Mouse (Mus musculus): ENCODE results near the gene Trhr2. TPM values are rescaled to one million over a fixed set of nuclear protein-coding genes. Genes with fewer than 3 reads are reported as not detected.
A peak's percentile ranks its signal among the peaks of the same experiment; 100 is the strongest.

The Trhr2 gene
- total RNA-seq (2014; fragmentation: Nextera tagmentation) (not detected in 2 replicates), total RNA-seq (2017) (not detected in 2 replicates)

GRCm38 (mm10) chr8:122360696-122361416 lies at the start of gene Trhr2:
Gene Trhr2, minus strand, starts transcription at chr8:122360746.
- no peak for ATAC-seq (replicated peaks; ENCODE audit: low FRiP score, low TSS enrichment, poor library complexity, severe bottlenecking)

- no peak for ATAC-seq (replicated peaks; ENCODE audit: low FRiP score, low TSS enrichment, poor library complexity, severe bottlenecking)
Measured at GRCm38 (mm10) chr8:122407678-122408077, 47.1 kb upstream of the Trhr2 start.

DNA sequence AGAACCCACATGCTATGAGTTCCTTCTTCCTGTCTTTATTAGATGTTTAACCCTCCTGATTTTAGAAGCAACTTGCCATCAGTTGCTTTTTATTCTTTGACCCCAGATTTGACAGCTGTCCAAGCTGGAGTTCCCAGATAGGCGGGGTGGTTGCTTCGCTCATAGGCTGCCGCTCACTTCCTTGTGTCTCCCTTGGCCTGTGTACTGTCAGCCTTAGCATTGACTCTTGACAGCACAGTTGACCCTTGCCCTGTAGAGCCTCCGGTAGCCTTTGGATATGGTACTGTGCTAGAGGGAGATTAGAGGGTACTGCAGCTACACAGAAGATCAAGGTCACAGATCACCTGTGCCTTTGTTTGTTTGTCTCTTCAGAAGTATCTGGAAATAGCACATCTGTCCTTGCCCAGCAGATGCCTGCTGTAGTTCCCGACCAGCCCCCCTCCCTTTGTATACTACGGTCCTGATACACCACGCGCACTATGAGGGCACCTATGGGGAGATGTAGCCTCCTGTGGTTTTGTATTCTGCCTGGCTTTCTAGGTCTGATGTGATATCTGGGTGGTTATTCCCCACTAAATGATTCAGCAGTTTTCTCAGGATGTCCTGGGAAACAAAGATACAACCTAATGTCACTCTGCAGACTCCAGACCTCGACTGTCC lies 44.7 kb upstream of the Trhr2 start:
- ATAC-seq (replicated peaks; ENCODE audit: low FRiP score, low TSS enrichment, poor library complexity, severe bottlenecking) = peak; percentile 49

DNA sequence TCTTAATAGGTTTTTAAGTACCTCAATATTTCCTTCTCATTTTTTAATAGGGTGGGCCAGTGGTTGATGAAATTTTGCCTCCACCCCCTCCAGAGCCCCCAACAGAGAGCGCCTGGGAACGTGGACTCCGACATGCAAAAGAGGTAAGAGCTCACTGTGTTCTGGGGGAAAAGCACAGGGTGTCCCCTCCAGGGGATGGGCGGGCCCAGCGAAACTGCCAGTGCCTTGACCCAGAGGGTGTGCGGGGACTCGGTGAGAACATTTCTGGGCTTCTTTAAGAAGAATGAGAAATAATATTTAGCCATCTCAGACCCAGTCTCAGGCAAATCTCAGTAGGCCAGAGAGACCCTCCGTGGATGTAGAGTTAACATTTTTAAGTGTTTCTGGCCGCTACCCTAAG lies 37.6 kb upstream of the Trhr2 start:
- ATAC-seq (replicated peaks; ENCODE audit: low FRiP score, low TSS enrichment, poor library complexity, severe bottlenecking) = no peak

GRCm38 (mm10) chr8:122395291-122395690 lies 34.7 kb upstream of the Trhr2 start:
- no peak for ATAC-seq (replicated peaks; ENCODE audit: low FRiP score, low TSS enrichment, poor library complexity, severe bottlenecking)

- no peak for ATAC-seq (replicated peaks; ENCODE audit: low FRiP score, low TSS enrichment, poor library complexity, severe bottlenecking)
Measured at GRCm38 (mm10) chr8:122393717-122394116, 33.2 kb upstream of the Trhr2 start.

DNA sequence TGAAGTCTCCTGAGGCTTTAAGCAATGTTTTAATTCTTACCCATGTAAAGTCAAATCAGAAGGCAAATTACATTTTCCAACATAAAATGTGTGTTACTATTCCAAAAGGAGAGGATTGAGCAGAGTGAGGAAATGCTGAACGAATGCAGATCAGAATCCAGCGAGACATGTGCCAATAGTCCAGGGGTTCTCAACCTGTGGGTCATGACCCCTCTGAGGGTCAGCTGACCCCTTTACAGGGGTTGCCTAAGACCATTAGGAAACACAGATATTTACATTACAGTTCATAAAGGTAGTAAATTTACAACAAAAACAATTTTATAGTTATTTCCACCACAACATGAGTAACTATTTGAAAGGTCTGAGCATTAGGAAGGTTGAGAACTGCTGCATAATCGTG lies 30.2 kb upstream of the Trhr2 start:
- ATAC-seq (replicated peaks; ENCODE audit: low FRiP score, low TSS enrichment, poor library complexity, severe bottlenecking) = no peak

GRCm38 (mm10) chr8:122389357-122389756 lies 28.8 kb upstream of the Trhr2 start:
- ATAC-seq (replicated peaks; ENCODE audit: low FRiP score, low TSS enrichment, poor library complexity, severe bottlenecking) = no peak

DNA sequence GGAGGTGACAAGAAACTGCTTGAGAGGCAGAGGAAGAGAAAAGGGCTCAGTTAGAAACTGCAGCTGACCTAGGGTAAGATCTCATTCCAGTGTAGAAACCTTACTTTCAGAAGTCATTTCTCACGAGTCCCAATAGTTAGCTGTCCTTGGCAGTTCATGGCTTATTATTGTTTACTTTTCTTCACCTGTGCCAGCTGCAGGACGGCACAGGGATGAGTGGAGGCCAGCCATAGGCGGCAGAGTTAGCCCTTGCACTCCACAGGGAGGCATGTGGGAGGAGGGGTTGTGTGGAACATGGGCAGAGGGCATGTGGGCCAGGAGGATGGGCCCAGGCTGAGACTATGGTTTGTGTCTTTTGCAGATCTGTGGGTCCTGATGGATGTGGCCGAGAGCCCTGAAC lies 22.5 kb upstream of the Trhr2 start:
- no peak for ATAC-seq (replicated peaks; ENCODE audit: low FRiP score, low TSS enrichment, poor library complexity, severe bottlenecking)

DNA sequence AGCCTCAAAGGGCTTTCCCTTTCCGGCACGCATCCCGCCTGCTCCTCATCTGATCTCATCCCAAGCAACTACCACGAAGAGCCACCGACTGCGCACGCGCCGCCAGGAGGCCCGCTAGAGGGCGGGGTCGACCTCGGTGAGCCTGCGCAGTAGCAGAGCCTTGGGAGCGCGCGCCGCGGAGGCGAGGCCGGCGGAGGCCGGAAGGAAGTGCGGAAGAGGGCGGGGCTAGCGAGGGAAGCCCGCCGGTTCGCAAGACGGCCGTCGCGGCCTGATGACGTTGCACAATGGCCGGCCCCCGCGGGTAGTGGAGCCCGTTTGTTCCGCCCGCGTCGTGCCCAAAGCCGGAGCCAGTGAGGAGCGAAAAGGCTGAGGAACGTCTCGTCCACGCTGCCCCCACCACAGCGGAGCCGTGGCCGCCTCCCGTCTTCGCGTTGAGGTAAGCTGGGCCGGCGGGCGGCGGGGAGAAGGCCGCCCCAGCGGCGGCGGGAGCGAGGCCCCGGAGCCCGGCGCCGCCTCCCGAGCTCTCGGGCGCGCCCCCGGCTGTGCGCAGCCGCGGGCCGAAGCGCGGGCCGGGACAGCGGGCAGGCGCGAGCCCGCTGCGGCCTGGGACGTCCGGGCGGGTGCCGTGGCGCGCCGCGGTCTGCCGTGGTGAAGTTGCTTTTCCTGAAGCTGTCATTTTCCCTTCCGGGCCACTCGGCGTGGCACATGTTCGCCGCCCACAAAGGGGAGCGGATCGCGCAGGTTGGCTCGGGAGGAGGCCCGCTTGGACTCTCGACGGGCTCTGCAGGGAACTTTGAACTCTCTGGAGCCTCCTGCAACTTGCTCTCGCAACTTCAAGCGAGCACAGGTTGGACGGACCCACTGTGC lies 16.1 kb upstream of the Trhr2 start, which contains the start of gene Zc3h18:
Zc3h18 (plus strand) TSS at position 245 of the 867 bp plus-strand sequence.
- ATAC-seq (replicated peaks; ENCODE audit: low FRiP score, low TSS enrichment, poor library complexity, severe bottlenecking) = peak; percentile 86

DNA sequence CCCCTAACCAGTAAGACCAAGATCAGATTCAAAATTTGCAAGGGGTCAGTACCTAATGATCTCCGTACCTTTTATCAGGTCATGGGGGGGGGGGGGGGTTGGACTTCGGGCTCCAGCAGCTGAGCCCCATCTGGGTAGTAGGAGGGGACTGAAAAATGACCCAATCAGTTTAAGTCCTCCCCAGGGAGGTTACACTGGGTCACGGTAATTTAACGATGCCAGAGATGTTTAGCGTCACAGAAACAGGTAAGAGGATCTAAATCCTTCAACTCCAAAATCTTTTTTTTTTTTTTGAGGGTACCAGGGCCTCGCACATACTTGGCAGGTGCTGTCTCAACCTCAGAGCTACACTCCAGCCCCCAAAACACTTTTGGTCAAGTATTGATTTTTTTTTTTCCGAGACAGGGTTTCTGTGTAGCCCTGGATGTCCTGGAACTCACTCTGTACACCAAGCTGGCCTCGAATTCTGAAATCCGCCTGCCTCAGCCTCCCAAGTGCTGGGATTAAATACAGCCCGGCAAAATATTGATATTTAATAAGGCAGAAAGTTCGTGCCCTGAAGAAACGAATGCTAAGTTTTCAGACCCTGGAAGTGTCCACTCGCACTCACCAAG lies 15.3 kb upstream of the Trhr2 start:
- no peak for ATAC-seq (replicated peaks; ENCODE audit: low FRiP score, low TSS enrichment, poor library complexity, severe bottlenecking)

GRCm38 (mm10) chr8:122375320-122375719 lies 14.8 kb upstream of the Trhr2 start:
- no peak for ATAC-seq (replicated peaks; ENCODE audit: low FRiP score, low TSS enrichment, poor library complexity, severe bottlenecking)

DNA sequence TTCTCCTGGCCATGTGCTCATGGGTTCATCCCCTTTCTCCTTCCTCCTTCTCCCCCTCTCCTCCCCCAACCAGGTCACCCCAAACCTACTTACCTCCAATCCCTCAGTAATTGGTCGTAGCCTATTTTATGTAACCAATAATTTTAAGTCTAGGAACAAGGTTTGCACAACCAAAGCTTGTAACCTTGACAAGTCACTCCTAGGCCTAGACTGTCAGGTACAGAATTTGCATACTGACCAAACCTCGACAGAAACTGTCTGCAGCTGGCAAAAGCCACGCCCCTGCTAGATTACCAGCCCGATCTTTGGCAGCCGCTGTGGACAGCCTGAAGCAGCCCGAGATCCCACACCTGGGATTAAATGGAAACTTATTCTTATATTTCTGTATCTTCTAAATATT lies 11.2 kb upstream of the Trhr2 start:
- ATAC-seq (replicated peaks; ENCODE audit: low FRiP score, low TSS enrichment, poor library complexity, severe bottlenecking) = no peak

DNA sequence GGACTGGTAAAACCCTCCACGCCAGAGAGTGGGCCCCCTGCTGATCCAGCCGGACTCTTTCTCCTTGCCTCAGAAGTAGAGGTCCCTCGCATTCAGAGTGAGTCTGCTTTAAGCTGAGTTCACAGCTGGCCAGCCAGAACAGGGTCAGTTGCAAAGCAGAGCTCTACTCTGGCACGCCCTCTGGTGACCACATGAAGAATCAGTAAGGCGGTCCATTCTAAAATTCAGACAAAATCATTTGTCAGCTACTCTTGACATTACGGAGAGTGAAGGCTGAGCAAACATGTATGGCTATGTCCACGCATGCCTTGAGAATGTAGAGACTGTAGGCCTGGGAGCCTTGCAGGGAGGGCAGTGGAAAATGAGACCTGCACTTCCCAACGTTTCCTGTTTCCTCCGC lies 9.1 kb upstream of the Trhr2 start:
- peak; percentile 84 for ATAC-seq (replicated peaks; ENCODE audit: low FRiP score, low TSS enrichment, poor library complexity, severe bottlenecking)

GRCm38 (mm10) chr8:122368494-122368893 lies 7.9 kb upstream of the Trhr2 start:
- no peak for ATAC-seq (replicated peaks; ENCODE audit: low FRiP score, low TSS enrichment, poor library complexity, severe bottlenecking)

DNA sequence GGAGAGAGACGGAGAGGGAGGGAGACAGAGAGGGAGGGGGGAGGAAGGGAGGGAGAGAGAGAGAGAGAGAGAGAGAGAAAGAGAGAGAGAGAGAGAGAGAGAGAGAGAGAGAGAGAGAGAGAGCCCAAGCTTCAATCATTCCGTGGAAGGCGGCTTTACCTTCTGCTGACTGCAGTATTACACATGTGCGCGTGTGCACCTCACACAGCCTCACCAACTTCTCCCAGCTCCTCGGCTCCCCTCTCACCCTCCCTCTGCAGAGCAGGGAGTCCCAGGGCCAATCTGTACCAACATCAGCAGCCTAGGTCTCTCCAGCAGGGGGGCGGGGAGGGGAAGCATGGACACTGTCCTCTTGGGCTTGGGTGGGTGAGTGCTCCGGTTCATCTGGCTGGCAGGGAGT lies 2.4 kb upstream of the Trhr2 start:
- ATAC-seq (replicated peaks; ENCODE audit: low FRiP score, low TSS enrichment, poor library complexity, severe bottlenecking) = no peak

DNA sequence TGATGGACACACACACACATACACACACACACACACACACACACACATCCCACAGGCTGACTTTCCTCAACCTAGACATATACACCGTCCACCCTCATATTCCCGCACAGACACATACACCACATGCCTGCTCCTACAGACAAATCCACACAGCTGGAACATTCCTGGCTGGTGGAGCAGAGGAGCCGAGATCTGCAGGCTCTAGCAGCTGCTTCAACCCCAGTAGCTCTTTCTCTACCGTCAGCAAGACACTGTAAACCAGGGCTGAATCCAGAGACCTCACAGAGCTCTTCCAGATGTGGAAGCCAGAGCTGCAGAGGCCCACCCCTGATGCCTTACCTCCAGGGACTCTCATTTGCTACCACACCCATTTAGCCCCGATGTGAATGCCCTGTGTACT lies 1.7 kb upstream of the Trhr2 start:
- ATAC-seq (replicated peaks; ENCODE audit: low FRiP score, low TSS enrichment, poor library complexity, severe bottlenecking) = no peak

- ATAC-seq (replicated peaks; ENCODE audit: low FRiP score, low TSS enrichment, poor library complexity, severe bottlenecking) = no peak
Measured at GRCm38 (mm10) chr8:122359111-122359775, 1.3 kb downstream of the Trhr2 start.

- no peak for ATAC-seq (replicated peaks; ENCODE audit: low FRiP score, low TSS enrichment, poor library complexity, severe bottlenecking)
Measured at GRCm38 (mm10) chr8:122357641-122358040, 2.9 kb downstream of the Trhr2 start.

Data from megakaryocyte-erythroid progenitor cell, adult 5-6 weeks (primary cell).